Mouse (Mus musculus): ENCODE results near the gene Olfr213. TPM values are rescaled to one million over a fixed set of nuclear protein-coding genes. Genes with fewer than 3 reads are reported as not detected.
"Not testable (repeated sequence)": the region's sequence is repeated elsewhere in the genome, so short reads cannot be mapped to it uniquely, and the experiment has no call there.

Gene Olfr213
- not detected for total RNA-seq (2021)
- long read RNA-seq, experiment 1: 0 reads
- long read RNA-seq, experiment 2: 0 reads

DNA sequence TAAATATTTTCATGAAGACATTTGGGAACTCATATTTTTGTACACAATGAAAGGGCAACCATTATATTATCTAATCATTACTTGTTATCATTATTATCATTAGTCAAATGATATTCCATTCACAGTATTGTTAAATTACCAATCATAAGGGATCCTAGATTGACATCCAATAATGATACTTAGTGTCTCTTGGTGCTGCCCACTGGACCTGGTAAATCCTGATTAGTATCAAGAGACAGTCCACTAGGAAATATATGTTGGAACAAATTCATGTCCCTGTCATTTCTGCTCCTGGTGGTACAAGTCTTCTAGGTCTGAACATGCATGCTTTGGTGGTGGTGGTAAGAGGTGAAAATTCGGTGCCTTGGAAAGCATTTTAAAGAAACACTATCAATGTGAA lies at the start of gene Olfr213:
Gene Olfr213, plus strand, starts transcription at position 301 of the 400 bp plus-strand sequence.
- DNase-seq (ENCODE audit: low spot score in 2 of 2): no peak
- Histone ChIP-seq H3K4me3 (no peak within 1 kb of the TSS), H3K27ac (no peak within 1 kb of the TSS)
- TF ChIP-seq CTCF (conservative IDR thresholded peaks at IDR 0.05): no peak

DNA sequence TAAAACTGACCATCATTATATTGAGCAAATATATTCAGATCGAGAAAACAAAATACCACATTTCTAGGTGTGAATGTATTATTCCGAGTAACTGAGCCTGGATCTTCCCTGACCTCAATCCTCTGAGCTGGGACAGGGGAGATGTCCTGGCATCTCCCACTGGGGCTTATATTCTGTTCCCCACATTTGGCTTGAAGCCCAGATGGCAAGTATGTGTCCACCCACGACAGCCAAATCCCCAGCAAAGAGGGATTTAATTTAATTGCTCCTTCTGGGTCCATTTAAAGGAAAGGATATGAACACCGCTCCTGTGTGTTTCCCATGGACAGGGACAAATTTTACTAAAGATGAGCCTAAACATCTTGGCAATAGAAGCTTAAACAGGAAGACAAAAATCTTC lies 49.5 kb upstream of the Olfr213 start, which contains the start of gene Olfr211:
Gene Olfr211, plus strand, starts transcription at position 301 of the 400 bp plus-strand sequence.
- TF ChIP-seq CTCF (conservative IDR thresholded peaks at IDR 0.05): no peak
- no peak within 1 kb of the TSS for H3K4me3 ChIP-seq
- DNase-seq (ENCODE audit: low spot score in 2 of 2): no peak
- H3K27ac ChIP-seq: no peak within 1 kb of the TSS

DNA sequence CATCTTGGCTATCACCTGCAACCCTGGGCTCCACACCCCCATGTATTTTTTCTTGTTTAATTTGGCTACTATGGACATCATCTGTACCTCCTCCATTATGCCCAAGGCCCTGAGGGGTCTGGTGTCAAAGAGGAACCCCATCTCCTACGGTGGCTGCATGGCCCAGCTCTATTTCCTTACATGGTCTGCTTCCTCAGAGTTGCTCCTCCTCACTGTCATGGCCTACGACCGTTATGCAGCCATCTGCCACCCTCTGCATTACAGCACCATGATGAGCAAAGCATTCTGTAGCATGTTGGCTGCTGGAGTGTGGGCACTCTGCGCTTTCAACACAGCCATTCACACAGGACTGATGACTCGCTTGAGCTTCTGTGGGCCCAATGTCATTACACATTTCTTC lies 44.5 kb upstream of the Olfr213 start:
- DNase-seq (ENCODE audit: low spot score in 2 of 2): no peak
- no peak overlapping the region for H3K27ac ChIP-seq
- no peak overlapping the region for H3K4me3 ChIP-seq
- no peak for TF ChIP-seq CTCF (conservative IDR thresholded peaks at IDR 0.05)

DNA sequence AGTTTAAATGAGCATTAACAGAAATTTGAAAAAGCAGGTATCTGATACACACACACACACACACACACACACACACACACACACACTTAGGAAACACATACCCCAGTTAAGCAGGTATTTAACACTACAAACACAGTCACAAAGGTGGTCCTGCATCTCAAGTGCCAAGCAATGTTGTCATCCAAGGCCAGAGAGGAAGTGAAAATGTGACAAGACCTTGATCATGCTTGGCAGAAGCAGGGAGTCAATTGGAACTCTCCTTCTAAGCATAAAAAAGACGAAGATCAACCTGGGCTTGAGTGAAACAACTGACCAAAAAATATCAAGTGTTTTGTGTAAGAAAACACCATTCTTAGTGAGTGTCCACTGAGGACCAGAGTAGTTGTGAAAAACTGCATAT lies 42.3 kb upstream of the Olfr213 start:
- no peak for TF ChIP-seq CTCF (conservative IDR thresholded peaks at IDR 0.05)
- no peak for DNase-seq (ENCODE audit: low spot score in 2 of 2)

DNA sequence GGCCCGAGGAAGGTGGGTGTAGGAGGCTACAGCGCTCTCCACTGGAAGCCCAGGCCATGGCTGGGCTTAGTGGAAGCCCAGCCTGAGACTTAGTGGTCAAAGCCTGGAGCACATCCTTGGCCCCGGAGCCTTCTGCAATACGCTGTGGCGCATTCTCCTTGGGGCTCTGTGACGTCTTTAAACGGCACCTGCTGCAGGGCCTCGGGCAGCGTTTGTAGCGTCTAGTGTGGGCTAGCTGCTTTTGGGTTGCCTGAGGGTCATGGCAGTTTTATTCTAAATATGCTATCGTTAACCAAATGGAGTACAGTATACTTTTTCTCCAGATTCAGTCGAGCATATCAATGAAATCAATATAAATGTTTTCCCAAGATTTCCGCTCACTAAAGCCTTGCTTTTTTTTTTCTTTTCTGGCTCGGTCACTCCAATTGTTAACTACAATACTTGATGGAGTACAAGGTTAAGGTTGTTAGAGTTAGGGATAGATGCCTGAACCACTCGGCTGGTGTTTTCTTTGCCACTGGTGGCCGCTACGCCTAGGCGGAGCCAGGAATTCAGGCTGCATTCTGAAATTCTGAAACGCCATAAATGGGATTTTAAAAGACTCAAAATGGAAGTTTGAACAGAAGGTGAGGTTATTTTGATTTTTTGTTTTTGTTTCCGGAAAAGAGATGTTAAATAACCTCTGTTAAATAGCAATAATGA lies 31.8 kb upstream of the Olfr213 start, which contains the start of gene Olfr212:
Gene Olfr212, plus strand, starts transcription at position 215 of the 702 bp plus-strand sequence.
- H3K27ac ChIP-seq; DNase-seq (ENCODE audit: low spot score in 2 of 2); H3K4me3 ChIP-seq: not testable (repeated sequence)

More for the DNA sequence above, 42.3 kb upstream of the Olfr213 start:
- Histone ChIP-seq H3K27ac (no peak overlapping the region), H3K4me3 (no peak overlapping the region)

DNA sequence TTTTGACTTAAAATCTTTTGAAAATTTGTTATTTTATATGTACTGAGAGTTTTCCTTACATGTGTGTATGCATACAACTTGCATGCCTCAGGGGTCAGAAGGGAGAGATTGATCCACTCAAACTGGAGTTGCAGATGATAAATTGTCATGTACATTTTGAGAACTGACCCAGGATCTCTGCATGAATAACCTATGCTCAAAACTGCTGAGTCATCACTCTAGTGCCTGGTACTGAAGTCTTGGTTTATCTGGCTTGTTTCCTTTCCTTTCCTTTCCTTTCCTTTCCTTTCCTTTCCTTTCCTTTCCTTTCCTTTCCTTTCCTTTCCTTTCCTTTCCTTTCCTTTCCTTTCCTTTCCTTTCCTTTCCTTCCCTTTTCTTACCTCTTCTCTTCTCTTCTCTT lies 23.4 kb upstream of the Olfr213 start:
- TF ChIP-seq CTCF (conservative IDR thresholded peaks at IDR 0.05): no peak
- DNase-seq (ENCODE audit: low spot score in 2 of 2): no peak
- H3K27ac ChIP-seq: no peak overlapping the region
- H3K4me3 ChIP-seq: no peak overlapping the region

DNA sequence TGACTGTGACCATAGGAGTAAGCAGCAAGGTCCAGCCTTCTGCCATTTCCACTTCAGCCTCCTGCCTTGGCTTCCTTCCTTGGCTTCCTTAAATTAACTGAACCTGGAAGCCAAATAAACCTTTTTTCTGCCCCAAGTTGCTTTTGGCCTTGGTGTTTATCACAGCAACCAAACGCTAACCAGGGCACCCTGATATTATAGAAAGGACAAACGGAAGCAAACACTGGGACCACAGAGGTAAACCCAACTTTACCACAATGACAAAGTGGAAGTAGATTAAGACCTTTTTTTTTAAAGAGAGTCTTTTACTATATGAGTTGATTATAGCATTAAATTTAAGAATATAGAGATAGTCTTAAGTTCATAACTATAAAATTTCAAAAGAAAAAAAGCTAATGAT lies 4.2 kb downstream of the Olfr213 start:
- DNase-seq (ENCODE audit: low spot score in 2 of 2): no peak
- Histone ChIP-seq H3K4me3 (no peak overlapping the region), H3K27ac (no peak overlapping the region)
- no peak for TF ChIP-seq CTCF (conservative IDR thresholded peaks at IDR 0.05)

DNA sequence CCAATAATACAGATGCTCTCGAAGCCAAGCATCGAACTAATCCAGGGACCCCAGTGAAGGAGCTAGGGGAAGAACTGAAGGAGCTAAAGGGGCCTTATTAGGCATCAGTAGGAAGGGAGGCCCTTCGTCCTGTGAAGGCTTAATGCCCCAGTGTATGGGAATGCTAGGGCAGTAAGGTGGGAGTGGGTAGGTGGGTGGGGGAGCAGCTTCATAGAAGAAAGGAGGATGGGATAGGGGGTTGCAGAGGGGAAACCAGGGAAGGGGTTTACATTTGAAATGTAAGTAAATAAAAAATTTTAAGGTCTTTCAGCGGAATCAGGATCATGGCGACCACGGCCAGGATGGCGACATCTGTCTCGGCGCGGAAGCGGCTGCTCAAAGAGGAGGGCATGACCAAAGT lies 12.6 kb downstream of the Olfr213 start, which contains the start of gene Gm5580:
Gene Gm5580, plus strand, starts transcription at position 301 of the 400 bp plus-strand sequence.
- not testable (repeated sequence) for H3K4me3 ChIP-seq; DNase-seq (ENCODE audit: low spot score in 2 of 2); H3K27ac ChIP-seq

DNA sequence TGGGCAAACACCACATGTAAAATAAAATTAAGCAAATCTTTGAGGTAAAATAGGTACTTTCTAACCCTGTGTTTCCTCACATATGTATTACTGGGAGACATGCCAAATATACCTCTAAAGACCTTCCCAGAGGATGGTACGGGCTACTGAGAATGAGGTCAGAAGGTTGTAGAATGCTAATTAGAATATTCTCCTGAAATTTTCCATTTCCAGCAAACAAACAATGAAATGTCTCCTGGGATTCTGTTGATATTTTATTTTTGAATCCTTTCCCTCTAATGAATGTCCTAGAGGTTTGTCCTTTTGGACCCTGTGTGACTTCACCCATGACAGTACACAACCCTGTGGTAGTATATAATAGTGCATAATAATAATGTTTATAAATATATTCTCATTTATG lies 15.7 kb downstream of the Olfr213 start, which contains the start of gene Olfr214:
Gene Olfr214, plus strand, starts transcription at position 301 of the 400 bp plus-strand sequence.
- DNase-seq (ENCODE audit: low spot score in 2 of 2): no peak
- no peak for TF ChIP-seq CTCF (conservative IDR thresholded peaks at IDR 0.05)
- H3K4me3 ChIP-seq: no peak within 1 kb of the TSS
- H3K27ac ChIP-seq: no peak within 1 kb of the TSS

DNA sequence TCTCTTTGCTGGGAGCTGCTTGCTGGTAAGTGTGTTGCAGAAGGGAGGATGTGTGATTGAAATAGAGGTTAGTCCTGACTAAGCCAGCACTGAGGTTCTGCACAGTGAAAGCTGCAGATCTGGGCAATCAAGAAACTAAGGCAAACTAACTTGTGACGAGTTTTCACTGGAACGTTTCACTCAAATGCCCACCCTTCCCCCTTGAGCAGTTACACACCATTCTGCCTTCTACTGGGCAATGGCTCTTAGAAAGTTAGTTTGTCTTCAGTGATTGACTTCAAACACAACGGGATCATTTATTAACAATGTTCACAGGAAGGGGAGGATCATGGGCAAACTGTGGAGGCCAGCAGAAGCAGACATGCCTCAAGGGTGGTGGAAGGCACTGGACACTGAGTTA lies 16.7 kb downstream of the Olfr213 start:
- DNase-seq (ENCODE audit: low spot score in 2 of 2): no peak
- Histone ChIP-seq H3K4me3 (no peak overlapping the region), H3K27ac (no peak overlapping the region)
- TF ChIP-seq CTCF (conservative IDR thresholded peaks at IDR 0.05): no peak

DNA sequence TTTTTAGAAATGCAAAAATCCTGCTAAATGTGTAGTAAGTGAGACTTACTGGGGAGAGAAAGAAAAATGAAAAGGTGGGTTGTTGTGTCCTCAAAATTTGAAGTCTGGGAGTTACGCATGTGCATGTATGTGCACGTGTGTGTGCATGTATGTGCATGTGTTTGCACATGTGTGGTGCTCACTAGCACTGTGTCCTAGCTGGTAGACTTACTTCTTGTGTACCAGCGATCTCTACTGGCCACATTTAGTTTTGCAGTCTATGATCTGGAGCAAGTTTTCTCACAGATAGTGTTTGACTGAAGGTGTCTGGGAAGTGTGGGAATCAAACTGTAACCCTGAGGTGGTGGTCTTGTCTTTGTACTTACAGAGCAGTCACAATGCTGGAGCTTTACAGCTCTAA lies 31.6 kb downstream of the Olfr213 start:
- peak; percentile 7 to 38 for DNase-seq (ENCODE audit: low spot score in 2 of 2)
- Histone ChIP-seq H3K27ac (no peak overlapping the region), H3K4me3 (no peak overlapping the region)
- peak; percentile 75 for TF ChIP-seq CTCF (conservative IDR thresholded peaks at IDR 0.05)

DNA sequence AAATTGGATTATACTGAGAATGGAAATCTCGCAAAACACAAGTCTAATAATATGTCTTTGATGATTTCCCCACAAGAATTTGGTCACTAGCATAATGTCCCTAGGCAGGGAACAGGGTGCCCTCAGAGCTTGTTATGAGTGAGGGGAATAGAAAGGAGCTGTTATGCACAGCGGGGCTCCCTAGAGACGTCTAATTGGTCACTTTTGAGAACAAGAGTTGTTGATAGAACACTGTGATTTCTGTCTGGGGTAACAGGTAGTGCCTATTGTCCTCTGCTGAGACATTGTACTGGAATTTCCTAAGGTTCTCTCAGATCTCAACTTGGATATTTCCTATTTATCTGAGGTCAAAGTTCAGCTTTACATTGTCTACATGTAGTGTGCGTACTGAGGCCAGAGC lies 45.8 kb downstream of the Olfr213 start, which contains the start of gene Olfr215:
Gene Olfr215, minus strand, starts transcription at position 101 of the 400 bp plus-strand sequence.
- H3K27ac ChIP-seq: no peak within 1 kb of the TSS
- no peak for TF ChIP-seq CTCF (conservative IDR thresholded peaks at IDR 0.05)
- DNase-seq (ENCODE audit: low spot score in 2 of 2): no peak
- H3K4me3 ChIP-seq: no peak within 1 kb of the TSS

Other genes starting within 250 kb of the Olfr213 start
- gene March8, start 200.4 kb upstream of the Olfr213 start, total RNA-seq (2021): 10 to 100 TPM; 46.7 to 48.6 TPM
- 1 to 10 TPM in 1 of 2 experiments, under 1 TPM in 1; 0.77 to 1.0 TPM for gene Alox5, start 77.3 kb upstream of the Olfr213 start, total RNA-seq (2021)
- not detected for gene Olfr211, start 49.4 kb upstream of the Olfr213 start, total RNA-seq (2021)
- gene Olfr212, start 31.9 kb upstream of the Olfr213 start, total RNA-seq (2021): not detected
- 1 to 10 TPM; 1.5 to 2.4 TPM for gene Gm5580, start 12.7 kb downstream of the Olfr213 start, total RNA-seq (2021)
- not detected for gene Olfr214, start 15.8 kb downstream of the Olfr213 start, total RNA-seq (2021)
- gene Olfr215, start 45.7 kb downstream of the Olfr213 start, total RNA-seq (2021): not detected
- gene Zfp422, start 90.5 kb downstream of the Olfr213 start, total RNA-seq (2021): 10 to 100 TPM; 21.2 to 22.1 TPM
- gene Depp1, start 112.2 kb downstream of the Olfr213 start, total RNA-seq (2021): 1 to 10 TPM in 1 of 2 experiments, under 1 TPM in 1; 0.54 to 1.4 TPM
- 1 to 10 TPM; 3.8 to 6.0 TPM for gene Rassf4, start 135.5 kb downstream of the Olfr213 start, total RNA-seq (2021)
- under 1 TPM; 0.59 to 0.82 TPM for gene Tmem72, start 178.5 kb downstream of the Olfr213 start, total RNA-seq (2021)

Measured in layer of hippocampus, adult 2 months (tissue).